Mouse (Mus musculus) stomach, postnatal 0 days (tissue): ENCODE data around the gene Wnt7a.

ENCODE experiments used
- CTCF ChIP-seq: IDR thresholded peaks from 2 replicates; pipeline ENCODE4 v1.5.1; 2016; ENCODE audit warnings: antibody characterized with exemption, low read depth, mild to moderate bottlenecking, moderate library complexity
- EP300 ChIP-seq: optimal IDR thresholded peaks from 2 replicates; pipeline ENCODE3; 2016; ENCODE audit warnings: antibody characterized with exemption

GRCm38 (mm10) chr6:91410961-91411368, at the start of gene Wnt7a:
- TF ChIP-seq CTCF = no peak
- no peak for TF ChIP-seq EP300
